Mouse (Mus musculus): ENCODE data around the gene Igf1r.

Igf1r gene

DNA sequence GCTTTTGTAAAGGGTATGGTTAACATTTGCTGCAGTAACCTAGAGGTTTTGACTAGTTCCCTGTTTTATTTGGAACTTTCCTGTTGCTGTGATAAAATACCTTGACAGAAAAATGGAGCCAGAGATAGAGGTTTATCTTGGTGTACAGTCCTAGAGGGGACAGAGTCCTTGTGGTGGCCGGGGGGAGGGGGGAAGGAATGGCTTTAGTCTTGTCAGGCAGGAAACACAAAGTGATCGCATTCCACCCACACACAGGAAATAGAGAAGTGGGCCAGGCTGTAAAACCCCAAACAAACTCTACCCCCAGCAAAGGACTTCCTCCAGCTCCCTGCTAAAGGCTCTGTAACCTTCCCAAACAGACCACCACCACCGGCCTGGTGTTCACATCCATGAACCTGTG is 211.4 kb downstream of the Igf1r start:
- DNase-seq (ENCODE audit: low read depth, low spot score) = no peak

DNA sequence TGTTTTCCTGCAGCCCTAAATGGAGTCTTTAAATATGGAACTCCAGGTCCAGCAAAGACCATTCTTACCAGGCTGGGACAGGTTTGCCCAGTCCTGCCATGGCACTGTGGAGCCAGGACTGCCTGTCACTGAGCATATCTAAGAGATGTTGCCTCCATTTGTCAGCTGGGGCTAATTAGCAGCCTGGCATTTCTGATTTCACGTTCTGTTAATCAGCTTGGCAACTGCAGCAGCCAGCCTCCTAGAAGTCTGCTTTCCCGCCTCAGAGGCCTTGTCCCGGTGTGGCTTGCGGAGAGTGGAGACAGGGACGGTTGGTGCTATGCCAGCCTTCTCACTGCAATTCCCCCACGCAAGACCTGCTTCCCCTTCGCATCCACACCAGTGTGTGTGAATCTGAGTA is 220.1 kb downstream of the Igf1r start:
- no peak for DNase-seq (ENCODE audit: low read depth, low spot score)

DNA sequence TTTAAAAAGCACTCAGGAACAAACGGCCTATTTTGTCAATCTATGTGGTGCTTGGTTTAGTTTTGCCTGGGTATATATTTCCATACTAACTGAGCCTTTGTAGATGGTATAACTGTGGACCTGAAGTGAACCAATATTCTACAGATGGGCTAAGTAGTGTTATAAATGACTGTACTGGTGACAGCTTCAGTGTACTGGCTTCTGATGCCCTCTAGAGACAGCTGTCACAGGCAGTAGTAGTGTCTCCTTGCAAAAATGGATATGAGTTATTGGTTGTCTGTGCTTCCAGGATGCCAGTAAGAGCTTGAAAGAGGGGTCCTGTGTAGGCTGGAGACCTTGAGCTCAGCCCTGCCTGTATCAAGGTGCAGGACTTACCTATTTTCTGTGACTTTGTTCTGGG is 227.0 kb downstream of the Igf1r start:
- no peak for DNase-seq (ENCODE audit: low read depth, low spot score)

DNA sequence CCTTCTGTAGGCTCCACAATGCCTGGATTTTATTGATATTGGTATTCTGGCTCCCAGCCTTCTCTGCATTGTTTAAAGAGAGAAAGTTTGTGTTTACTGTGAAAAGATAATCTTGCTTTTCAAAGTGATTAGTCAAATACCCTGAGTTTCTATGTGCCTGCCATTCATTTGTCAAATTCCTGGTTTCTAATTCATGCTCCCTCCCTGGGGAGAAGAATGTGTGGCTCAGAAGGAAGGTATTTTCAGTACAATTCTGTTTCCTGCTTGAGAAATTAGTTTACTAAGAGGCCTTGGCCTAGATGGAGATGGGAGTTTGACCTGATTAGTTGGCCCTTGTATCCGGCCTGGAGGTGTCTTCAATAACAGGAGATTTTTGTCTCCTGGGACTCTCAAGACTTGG is 228.5 kb downstream of the Igf1r start:
- DNase-seq (ENCODE audit: low read depth, low spot score) = no peak

DNA sequence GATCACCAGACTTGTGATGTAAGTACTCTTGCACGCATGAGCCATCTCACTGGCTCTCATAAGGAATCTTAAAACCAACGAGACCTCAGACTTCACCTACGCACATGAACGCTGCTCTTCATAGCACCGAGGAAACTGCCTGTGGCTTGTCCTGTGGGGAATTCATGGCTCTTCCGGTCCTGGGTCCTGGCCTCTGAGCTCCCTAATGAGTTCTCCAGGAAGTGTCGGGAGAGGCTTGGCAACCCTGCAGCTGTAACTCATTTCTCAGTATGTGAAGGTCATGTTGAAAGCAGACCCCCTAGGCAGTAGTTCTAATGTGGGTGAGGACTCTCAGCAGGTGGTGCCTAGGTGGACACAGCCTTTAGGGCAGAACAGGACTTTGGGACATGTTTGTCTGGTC is 229.4 kb downstream of the Igf1r start:
- DNase-seq (ENCODE audit: low read depth, low spot score) = no peak

DNA sequence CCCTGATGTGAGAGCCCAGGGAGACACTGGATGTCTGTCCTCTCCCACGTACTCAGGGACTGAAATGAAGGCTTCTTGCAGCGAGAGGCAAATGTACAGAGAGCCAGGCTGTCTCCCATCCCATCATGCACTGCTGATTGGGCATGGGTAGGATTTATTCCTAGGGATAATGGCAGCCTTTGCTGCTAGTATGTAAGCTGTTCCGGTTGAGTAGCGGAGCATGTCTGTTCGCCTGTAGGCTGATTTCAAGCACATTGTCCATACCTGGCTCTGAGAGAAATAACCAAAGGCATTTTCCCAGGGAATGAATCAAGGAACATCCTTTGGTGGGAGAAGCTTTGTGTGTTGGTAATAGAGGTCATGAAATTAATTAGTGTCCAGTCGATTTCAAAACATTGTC is 230.1 kb downstream of the Igf1r start:
- no peak for DNase-seq (ENCODE audit: low read depth, low spot score)

DNA sequence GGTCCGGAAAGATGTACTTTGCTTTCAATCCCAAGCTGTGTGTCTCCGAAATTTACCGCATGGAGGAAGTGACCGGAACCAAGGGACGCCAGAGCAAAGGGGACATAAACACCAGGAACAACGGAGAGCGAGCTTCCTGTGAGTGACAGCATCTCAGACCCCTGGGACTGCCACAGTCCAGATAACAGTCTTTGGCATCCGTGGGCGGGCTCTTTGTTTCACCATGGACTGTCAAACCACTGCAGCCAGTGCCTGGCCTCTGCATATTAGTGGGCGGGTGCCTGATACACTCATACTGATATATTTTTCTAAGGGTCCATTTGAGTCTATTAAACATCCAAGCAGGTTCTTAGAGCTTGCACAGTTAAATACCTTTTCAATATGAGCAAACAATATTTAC is 230.8 kb downstream of the Igf1r start:
- no peak for DNase-seq (ENCODE audit: low read depth, low spot score)

DNA sequence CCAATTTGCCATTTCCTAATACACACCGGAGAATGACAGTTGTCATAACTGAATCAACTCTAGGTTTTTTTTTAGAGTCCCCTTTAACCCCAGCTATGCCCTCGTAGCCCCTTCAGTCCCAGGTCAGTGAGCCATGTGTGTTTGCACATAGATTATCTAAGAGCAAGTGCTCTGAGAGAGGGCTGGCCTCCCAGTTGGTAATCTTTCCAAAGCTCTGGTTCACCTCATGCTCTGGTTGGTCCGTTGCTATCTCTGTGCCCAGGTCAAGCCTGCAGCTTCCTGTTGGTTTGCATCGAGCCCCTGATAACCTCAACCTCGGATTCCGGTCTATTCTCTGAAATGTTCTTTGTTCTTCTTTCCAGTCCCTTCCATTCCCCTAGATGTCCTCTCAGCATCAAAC is 236.6 kb downstream of the Igf1r start:
- DNase-seq (ENCODE audit: low read depth, low spot score) = no peak

DNA sequence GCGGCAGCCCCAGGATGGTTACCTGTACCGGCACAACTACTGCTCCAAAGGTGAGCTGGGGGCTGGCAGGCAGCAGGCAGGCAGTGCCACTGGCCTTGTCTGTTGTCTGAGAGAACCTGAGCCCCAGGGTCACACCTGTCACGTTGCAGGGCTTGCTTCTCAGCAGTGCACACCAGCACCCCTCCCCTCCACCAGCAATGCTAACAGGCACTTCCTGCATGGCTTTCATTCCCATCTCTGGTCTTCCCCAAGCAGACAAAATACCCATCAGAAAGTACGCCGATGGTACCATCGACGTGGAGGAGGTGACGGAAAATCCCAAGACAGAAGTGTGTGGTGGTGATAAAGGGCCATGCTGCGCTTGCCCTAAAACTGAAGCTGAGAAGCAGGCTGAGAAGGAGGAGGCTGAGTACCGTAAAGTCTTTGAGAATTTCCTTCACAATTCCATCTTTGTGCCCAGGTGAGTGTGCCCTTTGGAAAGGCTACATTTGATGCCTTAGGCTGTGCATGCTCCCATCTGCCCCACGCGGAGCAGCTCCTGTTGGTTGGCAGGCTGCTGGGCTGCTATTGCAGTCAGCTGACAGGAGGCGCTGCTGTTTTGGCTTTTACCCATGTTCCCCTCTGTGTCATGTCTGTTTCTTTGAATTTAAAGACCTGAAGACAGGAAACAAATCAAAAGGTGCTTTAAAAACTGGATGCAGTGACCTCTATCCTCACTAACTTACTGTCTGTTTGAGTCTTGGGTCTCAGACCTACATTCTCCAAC is 237.2 kb downstream of the Igf1r start:
- no peak for DNase-seq (ENCODE audit: low read depth, low spot score)

DNA sequence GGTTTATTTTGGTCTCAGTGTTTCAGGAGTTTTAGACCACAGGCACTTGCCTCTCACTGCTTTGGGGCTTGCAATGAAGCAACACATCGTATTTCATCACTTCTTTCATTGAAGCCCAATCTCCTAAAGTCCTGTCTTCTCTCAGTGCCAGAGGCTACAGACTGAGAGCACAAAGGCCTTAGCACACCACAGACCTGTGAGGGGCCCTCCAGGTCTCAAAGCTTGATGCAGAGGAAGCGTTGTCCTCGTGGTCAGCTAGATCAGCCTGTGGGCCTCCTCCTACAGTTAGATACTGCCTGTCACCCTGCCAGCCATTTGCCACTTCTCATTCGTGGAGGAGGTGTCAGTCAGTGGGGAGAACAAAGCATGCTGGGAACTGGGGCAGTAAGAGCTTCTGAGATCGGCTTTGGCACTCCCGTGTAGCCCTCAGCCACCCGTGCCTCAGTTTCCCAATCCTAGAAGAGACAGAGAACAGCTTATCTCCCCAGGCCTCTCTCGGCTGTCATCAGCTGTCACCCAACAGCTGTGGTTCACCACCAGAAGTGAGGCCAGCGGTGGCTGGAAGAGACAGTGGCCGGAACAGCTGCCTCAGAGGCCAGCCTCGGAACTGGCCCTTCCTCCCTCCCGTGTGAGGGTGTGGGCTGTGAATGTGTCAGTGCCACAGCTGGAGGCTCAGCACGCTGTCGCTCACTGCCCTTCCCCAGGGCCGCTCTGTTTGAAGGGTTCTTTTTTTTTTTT is 241.5 kb downstream of the Igf1r start:
- no peak for DNase-seq (ENCODE audit: low read depth, low spot score)

DNA sequence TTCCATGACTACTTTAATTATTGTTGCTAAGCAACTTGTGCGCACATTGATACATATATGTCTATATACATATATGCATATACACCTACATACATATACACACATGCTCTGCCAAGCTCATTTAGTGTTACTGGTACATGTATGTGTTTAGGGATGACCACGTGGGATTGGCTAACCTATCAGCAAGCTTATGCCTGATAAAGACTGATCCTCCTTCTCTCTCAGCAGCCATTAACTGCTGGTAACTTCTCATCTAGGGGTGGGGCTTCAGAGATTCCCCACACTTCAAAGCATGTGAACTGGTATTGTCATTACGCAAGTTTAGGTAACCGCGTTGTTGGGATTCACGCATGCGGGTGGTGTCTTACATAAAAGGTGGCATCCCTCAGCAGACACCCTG is 247.0 kb downstream of the Igf1r start:
- DNase-seq (ENCODE audit: low read depth, low spot score) = no peak

DNA sequence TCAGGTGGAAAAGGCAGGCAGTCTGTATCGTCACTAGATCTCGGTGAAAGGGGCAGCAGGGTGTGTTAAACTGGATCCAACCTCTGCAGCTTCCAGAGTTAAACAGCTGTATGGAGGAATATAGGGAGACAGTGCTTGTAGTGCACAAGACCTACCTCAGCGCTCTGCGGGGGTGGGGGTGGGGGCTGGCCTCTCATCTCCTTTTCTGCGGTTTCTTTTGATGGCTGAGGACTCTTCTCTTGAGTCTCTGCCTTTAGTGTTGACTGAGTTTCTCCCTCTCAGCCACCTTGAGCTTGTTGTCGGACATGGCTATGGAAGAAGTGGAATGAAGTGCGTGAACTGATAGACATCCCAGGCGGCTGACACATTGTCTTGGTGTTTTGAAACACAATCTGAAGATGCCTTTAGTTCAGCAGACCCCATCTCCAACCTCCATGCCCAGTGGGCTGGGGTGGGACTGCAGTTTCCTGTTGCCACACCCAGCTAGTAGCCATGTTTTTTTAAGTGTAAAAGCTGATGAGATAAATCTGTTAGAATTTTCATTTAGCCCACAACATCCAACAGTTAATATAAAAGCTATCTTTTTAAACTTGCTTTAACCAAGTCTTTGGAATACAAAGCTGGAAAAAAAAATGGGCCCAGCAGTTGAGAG is 253.3 kb downstream of the Igf1r start:
- no peak for DNase-seq (ENCODE audit: low read depth, low spot score)

DNA sequence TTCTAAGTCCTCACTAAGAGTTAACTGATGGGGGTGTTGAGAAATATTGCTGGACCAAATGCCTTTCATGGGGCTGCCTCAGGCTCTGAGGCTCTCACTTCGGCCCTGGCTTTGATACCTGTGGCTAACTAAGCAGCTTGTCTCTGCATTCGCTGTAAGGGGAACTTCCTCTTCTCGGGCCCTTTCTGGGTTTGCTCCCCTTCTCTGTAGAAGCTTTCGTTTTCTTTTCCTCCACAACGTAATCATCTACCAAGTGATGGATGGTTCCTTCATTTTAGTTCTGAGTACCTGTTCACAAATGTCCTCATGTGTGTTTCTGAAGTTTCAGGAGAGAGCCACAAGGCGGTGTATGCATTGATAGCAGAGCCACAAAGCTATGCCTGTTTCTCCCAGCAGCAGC is 256.4 kb downstream of the Igf1r start:
- no peak for DNase-seq (ENCODE audit: low read depth, low spot score)

DNA sequence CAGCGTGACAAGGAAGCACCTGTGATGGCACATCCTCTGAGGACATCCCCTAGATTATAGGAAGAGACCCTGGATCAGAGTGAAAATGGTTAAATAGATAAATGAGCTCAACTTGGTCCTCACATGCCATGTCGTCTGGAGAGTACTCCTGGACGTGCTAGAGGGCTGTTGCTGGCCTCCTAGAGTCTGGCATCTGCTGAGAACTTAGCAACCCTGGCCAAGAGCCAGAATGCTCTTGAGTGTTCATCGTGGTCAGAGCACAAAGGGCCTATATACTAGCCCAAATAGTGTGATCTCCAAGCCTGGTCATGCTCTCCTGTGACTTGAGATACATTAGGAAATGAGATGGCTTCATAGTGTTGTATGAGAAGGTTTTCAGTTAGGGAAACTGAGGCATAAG is 257.8 kb downstream of the Igf1r start:
- no peak for DNase-seq (ENCODE audit: low read depth, low spot score)

DNA sequence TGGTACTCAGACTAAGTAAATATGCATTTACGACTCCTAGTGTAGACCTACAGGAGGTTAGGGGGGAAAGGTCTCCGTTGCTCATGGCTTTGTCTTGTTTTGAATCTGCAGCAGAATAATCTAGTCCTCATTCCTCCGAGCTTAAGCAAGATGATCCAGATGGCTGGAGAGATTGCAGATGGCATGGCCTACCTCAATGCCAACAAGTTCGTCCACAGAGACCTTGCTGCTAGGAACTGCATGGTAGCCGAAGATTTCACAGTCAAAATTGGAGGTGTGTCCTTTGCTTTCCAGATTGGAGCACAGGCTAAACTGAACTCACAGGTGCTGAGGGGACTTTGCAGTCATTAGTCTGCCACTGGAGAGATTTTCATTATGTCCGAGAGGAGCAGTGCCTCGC is 259.3 kb downstream of the Igf1r start:
- no peak for DNase-seq (ENCODE audit: low read depth, low spot score)

DNA sequence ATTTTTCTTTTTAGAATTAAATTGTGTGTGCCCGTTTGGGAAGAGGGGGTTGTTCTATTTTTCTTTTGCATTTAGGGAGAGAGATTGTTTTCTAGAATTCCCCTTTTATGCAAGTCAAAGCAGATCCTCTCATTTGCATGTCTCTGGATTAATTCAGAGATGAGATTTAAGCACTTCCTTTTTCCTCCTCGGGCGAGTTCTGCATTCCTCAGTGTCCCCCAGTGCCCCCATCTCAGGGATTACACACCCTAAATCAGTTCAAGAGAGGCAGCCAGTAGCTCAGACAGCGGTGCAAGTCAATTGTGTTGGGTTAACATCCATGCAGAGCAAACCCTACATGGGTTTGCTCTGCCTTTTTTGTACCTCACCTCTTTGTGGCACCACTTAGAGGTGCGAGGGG is 261.2 kb downstream of the Igf1r start:
- DNase-seq (ENCODE audit: low read depth, low spot score) = no peak

DNA sequence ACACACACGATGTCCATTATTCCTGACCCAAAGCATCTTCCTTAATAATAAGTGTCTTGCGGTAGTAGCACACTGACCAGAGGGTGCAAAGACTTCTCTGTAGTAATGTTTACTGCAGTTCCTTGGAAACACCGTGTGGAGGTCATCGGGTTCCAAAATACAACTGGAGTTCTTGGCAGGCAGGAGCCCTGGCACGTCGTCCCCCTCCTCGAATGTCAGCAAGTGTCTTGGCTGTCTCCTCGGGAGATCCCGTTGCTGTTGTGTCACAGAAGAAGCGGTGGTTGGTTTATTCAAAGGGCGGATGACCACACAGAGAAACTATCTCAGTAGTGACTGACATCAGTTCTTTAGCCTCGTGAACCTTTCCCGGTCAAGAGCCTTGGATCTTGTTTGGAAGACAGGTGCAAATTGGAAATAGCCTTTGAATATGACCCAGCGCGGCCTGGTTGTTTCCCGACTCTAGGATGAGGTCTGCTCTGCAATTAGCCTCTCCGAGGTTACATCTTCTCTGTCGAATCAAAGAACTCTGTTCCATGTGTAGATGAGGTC is 263.0 kb downstream of the Igf1r start:
- no peak for DNase-seq (ENCODE audit: low read depth, low spot score)

DNA sequence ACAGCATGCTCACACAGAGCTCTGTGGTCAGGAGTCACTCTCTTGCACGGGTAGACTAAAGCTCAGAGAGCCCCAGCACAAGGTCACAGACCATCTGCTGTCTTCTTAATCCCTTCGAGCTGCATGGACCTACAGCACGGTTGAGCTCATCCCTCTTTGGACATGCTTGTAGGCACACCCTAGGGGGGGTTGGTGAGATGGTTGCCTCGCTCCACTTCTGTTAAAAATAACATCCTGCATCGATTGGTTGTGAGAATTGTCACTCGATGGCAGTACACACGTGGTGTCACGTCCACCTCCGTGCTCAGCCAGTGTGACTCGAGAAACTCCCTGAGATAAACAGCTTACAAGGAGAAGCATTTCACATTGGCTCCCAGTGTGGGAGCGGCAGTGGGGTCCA is 266.3 kb downstream of the Igf1r start:
- no peak for DNase-seq (ENCODE audit: low read depth, low spot score)

DNA sequence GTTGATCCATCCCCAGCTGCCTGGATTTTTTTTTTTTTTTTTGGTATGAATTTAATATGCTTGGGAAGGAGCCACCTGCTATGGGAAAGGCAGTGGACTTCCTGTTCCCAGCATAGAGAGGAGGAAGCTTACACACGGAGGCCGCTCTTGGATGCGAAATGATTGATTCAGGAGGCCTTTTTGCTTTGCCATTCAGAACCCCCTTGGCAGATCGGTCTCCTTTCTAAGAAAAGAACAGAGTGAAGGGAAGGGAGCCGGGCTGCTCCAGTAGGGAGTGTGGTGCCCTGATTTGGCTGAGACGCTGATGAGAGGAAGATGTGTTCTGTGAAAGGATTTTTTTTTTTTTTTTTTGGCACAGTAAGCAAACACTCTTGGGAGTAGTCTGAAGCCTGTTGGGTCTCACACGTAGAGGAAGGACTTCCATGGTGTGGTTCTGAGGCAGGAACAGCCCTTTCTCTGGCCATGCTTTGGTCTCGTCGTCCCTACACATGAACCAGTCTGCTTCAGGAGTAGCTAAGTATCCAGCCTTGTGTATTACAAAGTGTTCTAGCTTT is 269.1 kb downstream of the Igf1r start:
- no peak for DNase-seq (ENCODE audit: low read depth, low spot score)

DNA sequence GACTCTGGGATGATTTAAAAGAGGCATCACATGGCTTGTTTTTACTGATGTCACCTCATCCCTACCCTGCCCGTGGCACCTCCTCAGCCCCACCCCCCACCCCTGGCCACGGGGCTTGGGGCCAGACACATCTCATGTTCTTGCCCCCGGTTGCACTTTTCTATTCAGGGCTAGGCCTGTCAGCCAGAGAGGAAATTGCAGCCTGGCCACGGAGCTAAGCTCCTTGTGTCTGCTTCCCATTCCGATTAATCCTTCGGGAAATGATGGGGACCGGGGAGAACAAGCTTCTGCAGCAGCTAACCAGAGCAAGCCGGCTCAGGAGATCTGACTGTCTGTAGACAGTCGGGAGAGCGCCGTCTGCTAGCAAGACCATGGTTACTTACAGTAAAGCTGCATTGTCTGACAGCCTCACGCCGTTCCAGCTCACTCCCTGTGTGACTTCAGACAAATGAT is 270.8 kb downstream of the Igf1r start:
- no peak for DNase-seq (ENCODE audit: low read depth, low spot score)

DNA sequence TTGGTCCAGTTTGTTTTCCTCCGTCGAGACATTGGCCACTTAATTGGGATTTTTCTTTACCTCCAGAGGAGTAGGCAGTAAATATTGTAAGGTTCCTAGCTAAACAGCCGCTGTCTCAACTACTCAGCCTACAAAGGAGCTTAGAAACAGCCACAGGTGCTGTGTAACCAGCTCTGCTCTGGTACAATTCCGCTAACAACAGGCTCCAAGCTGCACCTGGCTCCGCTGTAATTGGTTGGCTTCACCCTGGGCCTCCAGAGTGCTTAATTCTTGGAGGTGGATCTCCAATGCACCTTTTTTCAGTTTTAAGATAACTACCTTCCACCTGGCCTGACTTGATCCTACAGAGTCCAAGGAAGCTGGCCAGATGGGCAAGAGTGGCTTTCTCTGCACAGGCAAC is 271.4 kb downstream of the Igf1r start:
- no peak for DNase-seq (ENCODE audit: low read depth, low spot score)

DNA sequence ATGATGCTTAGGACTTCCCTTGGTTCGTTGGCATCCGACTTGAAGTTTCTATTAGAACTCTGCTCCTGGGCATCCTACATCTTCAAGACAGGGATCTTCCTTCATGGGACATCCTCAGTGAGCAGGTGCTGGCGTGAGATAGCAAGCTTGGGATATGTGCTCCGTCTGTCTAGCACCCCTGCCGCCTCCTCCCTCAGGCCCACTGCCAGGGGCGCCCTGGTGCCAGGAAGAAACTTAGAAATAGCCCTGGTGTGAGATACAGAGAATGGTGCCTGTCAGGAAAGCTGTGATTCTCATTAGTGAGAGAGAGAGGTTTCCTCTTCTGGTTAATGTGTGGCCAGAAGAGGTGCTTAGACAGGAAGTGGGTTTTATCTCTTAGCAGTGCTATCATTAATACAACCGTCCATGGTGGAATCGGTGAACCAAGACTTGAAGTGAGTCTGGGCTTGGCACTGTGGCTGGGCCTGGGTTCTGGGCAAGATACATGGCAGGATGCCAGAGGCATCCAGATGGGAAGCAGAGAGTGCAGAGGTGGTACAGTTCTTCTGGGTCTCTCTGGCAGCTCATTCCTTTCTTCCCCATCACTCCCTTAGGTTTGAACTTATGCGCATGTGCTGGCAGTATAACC is 272.9 kb downstream of the Igf1r start:
- DNase-seq (ENCODE audit: low read depth, low spot score) = no peak

Data from ZHBTc4 (cell line).